Mouse (Mus musculus): ENCODE measurements around the gene Gm13696.

DNA sequence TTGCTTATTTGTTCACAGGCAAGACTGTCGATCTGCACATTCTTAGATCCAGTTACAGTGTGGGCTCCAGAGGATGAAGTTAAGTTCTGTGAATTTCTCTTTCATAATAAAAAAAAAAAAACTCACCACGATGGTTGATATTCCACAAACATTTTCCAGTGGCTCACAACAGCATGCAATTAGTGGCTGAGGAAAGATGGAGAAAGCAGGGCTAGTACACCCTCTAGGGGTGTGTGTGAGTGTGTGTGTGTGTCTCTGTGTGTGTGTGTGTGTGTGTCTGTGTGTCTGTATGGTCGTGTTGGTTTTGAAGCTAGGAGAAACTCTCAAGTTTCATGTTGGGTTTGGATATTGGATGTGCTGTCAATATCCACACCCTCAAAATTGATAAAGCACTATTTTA is 31.5 kb upstream of the Gm13696 start:
- TF ChIP-seq CTCF (IDR thresholded peaks at IDR 0.05; ENCODE audit: low read depth, low read length), result no peak
- no peak for TF ChIP-seq POLR2A (IDR thresholded peaks at IDR 0.05; ENCODE audit: insufficient read depth, low read length)
